Mouse (Mus musculus) testis, postnatal 14 days (tissue): ENCODE results near the gene Hnrnpu.
A peak's percentile ranks its signal among the peaks of the same experiment; 100 is the strongest.

Experiments
- DNase-seq: peaks from one replicate; pipeline ENCODE4 v3.0.0; 2021; ENCODE audit warnings: low spot score

Gene Hnrnpu

DNA sequence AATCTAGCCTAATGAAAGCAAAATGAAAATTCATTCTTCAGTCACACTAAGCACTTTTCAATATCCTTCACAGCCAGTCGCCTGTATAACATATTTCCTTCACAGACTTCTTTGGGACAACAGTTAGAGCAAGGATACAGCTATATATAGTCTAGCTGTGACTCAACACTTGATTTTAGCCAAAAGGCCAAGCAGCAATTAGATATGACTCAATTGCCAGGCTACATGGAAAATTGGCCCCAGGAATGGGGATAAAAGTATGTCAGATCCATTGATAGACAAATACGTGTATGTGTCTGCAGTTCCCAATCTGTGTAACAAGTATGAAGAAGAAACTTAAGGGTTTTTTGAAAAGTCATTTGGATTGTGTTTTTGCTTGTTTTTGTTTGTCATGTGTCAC, 2.6 kb upstream of the Hnrnpu start:
- no peak for DNase-seq

- DNase-seq = peak; percentile 42
Observed at GRCm38 (mm10) chr1:178338318-178338641, 683 bp upstream of the Hnrnpu start.

- DNase-seq = peak; percentile 73
Observed at GRCm38 (mm10) chr1:178336777-178337481, 668 bp downstream of the Hnrnpu start.

- DNase-seq = peak; percentile 95
Observed at GRCm38 (mm10) chr1:178336289-178336775, 1.3 kb downstream of the Hnrnpu start.

DNA sequence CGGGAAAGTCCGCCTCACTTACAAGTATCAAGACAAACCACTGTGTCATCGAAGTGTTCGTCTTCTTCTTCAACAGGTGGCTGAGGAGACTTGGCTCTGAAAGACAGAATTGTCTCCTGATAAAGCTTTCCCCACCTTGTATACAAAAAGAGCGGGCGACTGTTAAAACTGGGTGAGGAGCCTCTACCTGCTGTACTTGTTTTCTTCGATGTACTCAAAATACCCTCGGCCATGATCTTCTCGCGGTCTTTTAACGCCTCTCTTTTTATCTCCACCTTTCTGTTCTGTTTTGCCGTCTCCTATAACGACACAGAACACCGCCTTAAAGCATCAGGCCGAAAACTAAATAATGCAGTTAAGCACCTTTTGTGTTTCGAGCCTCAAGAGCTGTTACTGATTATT, 1.7 kb downstream of the Hnrnpu start:
- no peak for DNase-seq

- DNase-seq = no peak
Observed at GRCm38 (mm10) chr1:178329946-178330345, 7.7 kb downstream of the Hnrnpu start.

GRCm38 (mm10) chr1:178329017-178329416, 8.6 kb downstream of the Hnrnpu start:
- no peak for DNase-seq

DNA sequence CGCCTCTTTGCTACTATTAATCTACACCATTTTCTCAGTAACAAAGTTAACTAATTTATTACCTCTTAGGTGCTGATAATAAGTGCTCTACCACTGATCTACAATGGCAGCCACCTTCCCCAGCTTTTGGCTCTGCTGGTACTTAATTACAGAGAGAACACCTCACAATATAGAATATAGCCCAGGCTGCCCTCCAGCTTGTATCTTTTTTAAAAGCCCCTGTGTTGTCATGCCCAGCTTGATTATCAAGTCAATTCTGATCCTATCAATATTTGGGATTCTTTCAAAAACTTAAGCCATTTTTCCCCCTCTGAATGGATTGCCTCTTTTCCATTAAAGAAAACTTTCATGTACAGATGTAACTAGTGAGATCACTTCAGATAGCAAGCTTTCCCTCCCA, 10.6 kb downstream of the Hnrnpu start:
- DNase-seq = no peak

- DNase-seq = no peak
Observed at GRCm38 (mm10) chr1:178326357-178326756, 11.2 kb downstream of the Hnrnpu start.

DNA sequence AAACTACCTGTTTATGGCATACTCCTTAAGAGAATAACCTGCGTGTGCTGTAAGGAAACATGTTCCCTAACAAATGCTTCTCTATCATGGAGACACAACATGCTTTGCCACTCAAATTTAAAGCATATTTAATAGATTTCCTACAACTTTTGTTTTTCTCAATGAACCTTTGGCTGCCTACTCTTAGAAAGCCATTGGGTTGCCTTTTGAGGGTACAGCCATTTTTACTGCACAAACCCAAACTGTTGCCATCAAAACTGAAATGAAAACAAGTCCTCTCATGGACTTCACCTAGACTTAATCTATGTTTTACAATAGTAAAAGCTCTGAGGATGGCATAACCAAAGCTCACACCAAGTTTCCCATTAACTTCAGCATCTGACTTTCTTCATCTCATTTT, 13.0 kb downstream of the Hnrnpu start:
- DNase-seq = no peak

DNA sequence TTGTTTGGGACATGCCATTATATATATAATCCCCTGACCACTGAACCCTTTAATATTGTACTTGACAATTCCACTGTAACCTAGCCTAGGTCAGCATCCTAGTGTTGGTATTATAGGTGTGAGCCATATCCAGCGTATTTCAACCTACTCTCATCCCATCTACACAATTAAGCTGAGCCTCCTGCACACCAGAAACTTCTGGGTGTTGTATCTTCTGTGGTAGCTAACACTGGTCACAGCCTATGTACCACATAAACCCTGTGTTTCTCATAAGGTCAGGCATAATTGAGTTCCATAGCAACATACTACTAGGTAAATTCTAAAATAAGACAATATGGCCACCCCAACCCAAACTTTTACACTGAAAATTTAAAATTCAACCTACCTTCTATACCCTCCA, 14.4 kb downstream of the Hnrnpu start:
- no peak for DNase-seq

DNA sequence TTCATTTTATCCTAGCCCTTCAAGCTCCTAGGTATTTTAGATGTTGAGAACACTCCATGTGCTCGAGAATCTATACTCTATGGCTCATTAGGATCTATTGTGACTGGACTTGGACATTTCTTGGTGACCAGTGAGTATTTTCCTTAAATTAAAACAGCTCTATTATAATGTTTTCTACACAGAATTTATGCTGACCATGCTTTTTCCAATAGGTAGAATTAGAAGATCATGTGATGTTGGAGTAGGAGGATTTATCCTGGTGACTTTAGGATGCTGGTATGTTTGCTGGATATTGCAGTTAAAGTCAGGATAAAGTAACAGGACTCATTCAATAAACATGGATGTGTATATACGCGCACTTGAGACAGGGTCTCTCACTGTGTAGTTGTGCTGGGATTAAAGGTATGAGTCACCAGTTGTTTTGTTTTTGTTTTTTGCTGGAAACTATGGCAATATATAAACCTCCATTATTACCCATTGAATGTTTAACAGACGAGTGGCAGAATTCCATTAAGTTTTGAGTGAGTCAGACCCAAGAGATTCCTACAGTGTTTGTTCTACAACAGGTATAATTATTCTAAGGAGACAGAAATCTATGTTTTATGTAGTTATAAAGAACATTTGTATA, 15.8 kb downstream of the Hnrnpu start:
- no peak for DNase-seq

DNA sequence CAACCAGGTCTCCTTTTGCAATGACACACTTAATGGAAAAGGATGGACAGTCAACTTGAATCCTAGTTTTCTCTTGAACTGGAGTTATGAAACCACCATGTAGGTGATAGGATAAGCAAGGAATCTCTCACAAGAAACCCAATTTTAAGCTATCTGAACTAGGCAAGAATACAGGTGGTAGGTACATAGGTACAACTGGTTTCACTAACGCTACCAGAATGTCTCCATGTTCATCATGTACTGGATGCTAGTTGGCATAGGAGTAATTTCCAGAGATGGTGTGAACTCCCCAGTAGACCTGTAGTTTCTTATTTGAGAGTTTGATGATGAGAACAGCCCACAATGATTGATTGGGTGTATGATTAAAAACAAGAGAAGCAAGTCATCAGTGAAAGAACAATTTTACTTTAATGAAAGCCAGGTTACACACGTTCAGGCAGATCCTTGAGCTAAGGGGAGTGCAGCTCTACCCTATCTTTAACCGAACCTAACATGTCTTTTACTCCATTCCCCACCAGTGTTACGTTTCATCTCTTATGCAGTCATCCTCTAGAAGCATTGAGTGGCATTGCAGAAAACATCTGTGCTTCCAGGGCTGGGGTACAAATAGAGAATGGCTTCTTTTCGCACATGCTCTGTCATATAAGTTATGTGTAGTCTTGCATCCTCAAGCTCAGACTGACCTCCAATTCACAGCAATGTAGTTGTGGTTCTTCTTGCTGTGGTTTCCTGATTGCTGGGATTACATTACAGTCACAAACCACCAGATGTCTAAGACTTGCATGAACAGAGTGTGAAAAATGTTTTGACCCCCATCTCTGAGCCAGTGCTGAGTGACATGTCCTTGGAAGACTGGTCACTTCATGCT, 16.6 kb downstream of the Hnrnpu start:
- DNase-seq = no peak

DNA sequence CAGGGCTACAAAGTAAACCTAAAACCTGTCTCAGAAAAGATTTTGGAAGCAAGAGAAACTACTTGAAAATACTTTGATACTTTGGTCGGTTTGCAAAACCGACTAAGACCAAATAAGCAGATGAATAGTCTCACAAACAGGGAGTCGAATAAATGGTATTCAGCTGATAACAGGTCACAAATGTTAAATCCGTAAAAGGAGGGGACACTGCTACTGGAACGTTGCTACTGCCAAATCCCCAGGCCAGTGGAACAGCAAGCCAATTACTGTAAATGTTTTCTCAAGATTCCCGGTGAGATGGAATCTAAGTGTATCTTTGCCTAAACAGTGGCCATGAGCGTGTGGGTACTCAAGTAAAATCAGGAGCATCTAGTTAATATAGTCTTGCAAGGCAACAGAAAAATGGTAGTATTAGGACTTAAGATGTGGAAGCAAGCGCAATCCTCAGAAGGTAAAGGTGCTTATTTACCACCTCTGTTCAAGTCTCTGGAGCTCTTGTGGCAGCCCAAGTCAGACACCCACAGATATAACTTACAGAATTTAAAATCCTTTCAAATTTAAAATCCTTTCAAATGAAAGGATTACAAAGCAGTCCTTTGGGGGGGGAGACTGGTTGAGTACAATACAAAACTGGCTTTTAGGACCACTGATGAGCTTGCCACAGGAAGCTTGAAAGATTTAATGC, 17.4 kb downstream of the Hnrnpu start:
- DNase-seq = no peak

DNA sequence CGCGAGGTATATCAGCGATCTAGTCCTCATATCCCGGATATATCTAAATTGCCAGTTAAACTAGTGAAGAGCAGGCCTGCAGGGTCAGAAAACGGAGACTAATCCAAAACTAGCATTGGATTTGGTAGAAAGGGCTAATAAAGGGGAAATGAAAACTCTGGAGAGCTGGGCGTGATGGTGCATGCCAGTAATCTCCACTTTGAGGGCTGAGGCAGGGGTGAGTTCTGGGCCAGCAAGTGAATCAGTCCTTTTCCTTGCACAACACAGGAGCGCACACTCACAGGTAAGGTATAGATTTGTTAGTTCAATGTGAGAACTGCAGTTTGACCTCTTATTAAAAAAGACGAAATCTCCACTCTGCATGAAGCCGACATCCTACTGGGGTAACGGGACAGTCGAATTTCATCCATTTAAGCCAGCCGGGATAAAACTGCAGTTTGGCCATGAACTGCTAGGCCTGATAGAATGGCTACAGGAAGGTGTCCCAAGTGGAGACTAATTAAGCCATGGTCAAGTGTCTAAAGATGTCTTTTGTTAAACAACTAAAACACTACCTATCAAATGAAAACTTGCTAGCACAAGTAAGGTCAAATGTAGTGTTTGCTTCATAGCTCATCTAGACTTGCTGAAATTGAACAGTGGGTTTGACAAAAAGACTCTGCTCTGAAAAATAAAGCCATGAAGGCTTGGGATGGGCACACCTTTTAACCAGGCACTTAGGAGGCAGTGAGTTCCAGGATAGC, 18.1 kb downstream of the Hnrnpu start:
- DNase-seq = no peak

DNA sequence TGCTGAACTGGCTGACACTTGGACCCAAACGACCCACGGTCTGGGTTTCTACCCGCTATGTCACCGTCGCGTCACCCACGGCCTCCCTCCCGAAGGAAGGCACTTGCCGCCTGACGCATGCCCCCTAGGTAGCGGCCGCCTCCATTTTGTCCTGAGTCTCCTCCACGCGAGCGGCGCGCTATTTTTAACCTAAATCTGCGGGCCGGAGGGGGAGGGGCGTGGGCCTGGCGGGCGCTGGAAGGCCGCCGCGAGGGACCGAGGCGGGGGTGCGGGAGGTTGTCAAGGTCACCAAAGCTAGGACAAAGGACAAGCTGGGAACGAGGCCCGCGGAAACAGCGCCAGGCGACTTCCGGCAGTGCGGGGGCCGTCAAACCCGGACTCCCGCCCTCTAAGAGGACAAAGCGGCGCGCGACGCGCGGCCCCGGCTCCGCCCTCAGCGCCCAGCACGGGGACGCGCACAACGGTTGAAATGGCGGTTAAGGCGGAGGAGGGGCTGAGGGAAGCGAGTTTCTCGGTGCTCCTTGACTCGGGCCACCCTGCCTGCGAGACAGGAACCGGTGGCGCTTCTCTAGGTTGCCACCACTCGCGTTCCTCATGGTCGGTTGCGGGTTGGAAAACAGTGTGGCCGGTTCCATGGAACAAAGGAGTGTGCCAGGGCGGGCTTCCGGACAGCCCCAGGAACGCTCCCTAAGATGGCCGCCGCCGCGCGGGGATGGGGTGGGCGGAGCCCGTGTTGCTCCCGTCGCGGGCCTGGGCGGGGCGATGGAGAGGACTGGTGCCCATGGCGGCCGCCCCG, 19.0 kb downstream of the Hnrnpu start, which contains the start of gene Cox20:
TSS of gene Cox20 (plus strand) at position 742 of the 796 bp plus-strand sequence.
- DNase-seq = peak; percentile 94

DNA sequence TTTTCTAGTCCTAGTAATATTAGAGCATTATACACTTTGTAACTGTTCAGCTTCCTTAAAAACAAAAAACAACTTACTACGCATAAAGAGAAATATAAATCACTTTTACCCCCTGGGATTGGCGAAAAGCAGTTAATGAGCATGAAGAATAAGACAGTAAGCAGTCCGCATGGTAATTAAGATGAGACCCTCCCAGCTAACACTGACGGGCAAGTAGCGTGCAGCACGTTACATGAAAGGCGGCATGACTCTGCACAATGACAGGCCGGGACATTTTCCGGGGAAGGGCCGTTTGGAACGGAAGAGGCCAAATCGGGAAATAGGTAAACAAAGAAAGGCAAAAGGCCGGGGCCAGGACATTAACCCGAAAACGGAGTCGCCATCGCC, 19.6 kb downstream of the Hnrnpu start:
- DNase-seq = peak; percentile 87

DNA sequence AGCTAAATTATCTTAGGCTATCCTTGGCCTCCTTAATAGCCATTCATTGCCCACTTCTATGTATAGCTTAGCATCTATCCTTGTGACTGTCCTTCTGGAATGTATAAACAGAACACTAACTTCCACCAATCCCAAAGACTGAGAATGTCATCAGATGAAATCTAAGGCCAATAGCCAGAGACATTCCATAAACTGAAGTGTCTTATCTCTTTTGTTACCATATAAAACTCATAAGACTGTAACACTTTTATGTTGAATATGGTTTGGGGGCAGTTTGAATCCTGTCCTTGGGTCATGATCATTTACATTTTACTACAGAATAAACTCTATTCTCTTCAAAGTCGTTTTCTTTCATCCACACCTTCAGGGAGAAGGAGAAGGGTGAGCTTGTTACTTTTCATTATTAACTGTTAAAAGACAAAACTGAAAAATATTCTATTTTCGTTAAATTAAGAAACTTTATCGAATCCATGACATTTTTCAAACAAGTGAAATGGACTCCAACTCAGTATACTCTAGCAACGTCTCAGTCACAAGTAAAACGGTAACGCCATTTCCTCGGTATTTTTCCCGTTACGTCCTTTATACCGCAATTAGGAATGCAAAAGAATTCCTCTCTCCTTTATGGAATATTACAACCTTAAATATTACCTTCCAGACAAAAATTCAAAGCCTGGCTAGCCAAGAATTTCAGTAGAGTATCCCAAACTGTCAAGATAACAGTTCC, 20.2 kb downstream of the Hnrnpu start:
- DNase-seq = no peak

- no peak for DNase-seq
Observed at GRCm38 (mm10) chr1:178314236-178314635, 23.4 kb downstream of the Hnrnpu start.

DNA sequence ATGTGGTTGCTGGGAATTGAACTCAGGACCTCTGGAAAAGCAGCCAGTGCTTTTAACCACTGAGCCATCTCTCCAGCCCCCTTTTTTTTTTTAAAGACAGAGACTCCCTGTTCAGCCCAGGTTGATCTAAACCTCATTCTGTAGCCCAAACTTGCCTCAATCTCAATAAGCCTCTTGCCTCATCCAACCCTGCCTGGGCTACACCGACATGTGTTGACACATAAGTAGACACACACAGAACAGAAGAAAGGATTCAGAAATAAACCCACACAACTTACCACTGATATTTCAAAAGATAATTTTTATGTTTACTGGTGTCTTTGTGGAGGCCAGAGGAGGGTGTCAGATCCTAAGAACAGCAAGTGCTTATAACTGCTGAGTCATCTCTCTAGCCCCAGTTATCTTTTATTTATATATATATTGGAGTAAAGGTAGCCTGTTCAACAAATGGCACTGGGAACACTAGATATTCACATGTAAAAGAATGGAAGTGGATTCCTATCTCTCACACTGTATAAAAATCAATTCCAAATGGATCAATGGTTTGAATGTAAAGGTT, 24.5 kb downstream of the Hnrnpu start:
- DNase-seq = no peak
